Mouse (Mus musculus) thymus, postnatal 25 days (tissue): Measurements from ENCODE around the gene B3galt1.

ENCODE experiments used
- DNase-seq: peaks from one replicate; pipeline ENCODE4 v3.0.0; 2022

B3galt1 gene

DNA sequence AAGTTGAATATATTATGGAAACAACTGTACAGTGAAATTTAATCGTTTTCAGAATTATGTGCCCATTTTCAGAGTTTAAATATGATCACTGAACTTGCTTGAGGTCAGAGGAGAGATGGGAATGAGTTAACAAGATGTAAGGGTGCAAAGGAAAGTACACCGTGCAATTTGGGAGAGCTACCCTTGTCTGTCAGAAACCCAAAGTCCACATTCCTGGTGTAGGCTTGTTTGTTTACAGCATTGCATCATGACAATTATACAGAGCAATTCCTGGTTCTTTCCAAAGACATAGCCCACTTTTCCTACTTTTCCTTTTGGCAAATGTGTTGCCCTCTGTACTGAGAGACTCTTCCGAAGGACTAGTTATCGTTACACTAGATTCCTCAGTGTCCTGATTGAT, 390.5 kb downstream of the B3galt1 start:
- DNase-seq: no peak

DNA sequence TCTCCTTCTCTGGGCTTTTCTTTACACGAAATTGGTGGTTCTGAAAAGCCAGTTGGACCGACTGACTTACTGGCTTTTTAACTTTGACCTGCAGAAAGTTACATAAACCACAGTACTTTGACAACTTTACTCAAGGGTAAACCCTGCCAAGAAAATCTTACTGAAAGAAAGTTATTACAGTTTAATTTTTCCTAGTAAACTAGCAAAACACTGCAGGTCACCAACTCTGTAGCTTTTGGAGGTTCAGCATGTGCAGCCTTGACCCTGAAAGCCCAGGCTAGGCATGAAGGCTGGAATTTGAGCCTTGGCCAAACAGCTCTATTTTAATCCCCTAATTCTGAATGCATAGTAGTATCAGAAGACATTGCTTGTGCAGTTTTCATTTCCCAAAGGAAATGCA, 391.9 kb downstream of the B3galt1 start:
- DNase-seq: no peak

DNA sequence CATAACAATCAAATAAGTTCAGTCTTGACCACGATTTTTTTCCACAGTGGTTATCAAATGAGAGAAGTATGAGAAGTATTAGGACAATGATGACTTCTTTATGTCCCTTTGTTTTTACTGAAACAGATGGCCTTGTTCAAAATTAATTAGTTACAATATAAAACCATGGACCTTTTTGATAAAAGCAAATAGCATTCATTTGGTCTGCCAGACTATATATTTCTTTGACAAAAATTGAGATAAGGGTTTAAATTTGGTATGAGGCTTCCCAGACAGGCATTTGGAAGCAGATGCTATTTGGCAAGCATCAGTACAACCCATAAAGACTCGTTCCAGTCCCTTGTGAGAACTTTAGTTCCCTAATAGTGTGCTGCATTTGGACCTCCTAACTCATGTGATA, 395.0 kb downstream of the B3galt1 start:
- DNase-seq: no peak

DNA sequence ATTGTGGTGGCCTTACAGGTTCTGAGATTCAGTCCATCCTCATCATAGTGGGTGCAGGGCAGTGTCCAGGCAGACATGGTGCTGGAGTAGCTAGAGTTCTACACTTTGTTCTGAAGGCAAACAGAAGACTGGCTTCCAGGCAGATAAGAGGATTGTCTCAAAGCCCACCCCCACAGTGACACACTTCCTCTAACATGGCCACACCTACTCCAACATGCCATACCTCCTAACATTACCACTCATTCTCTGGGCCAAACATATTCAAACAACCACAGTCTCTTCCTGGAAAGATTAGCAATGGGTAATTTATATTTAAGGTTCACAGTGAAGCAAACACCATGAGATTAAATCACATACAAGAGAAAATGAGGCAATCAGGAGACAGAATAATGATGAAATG, 403.1 kb downstream of the B3galt1 start:
- no peak for DNase-seq

DNA sequence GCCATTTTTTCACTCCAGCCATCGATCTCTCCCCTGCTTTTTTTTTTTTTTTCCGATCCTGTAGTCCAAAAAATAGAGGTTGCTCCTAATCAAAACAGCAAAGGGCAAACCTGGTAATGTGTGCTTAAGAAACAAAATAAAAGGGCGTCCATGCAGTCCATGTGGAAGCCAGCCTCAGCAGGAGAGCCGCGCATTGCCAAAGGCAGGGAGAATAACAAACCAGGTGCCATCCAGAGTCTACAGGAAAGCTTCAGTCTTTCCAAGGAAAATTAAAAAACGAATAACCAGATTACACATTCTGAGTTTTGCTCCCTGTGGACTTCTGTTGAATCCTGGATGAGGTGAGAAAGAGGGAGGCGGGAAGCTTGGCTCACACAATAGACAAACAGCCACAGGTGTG, 405.4 kb downstream of the B3galt1 start:
- DNase-seq: no peak

DNA sequence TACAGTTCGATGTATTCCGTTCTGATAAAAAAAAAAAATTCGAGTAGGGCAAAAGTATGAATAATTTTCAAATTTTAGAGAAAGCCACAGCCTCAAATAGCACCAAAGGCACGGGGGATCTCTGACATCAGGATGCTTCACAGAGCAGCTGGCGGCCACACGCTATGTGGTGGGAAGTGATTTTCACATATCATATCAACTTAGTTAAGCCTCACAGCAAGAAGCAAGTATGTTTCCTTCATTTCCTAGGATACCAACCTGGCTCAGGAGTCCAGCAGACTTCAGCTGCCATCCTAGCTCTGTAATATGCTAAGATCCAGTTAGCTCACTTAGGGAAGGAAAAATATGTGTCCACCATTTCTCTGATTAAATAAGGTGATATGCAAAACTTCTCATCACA, 405.9 kb downstream of the B3galt1 start:
- DNase-seq: no peak

DNA sequence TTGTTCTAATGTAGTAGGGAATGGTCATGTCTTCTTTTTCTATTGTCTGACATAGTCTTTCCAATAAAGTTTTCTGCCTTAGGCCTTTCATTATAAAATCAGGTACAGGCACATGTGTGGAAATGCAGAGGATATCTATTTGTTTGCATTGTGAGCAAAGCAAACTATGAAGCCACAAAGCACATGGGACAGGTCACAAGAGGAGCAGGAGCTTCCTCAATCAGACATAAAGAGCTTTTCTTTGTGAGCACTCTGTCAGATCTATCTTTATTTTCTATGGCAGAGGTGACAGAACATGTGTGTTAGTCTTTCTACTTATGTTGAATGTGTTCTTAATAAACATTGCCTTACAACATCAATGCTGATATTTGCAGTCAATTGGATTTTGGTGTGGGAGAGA, 410.1 kb downstream of the B3galt1 start:
- DNase-seq: no peak

DNA sequence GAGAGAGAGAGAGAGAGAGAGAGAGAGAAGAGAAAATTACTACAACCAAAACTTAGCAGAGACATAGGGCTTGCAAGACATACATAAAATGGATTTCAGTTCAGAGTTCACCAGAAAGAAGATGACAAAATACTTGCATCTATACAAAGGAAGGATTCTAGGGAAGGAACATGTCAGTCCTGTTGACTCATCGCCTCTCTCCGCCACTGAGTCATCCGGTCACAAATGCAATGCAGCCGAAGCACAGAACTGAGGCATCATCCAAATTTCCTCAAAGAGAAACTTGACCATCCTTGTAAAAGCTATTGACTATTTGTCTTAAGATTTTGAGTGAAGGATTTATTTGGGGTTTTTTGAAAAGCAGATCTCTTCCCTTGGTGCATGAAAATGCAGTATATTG, 410.8 kb downstream of the B3galt1 start:
- no peak for DNase-seq

DNA sequence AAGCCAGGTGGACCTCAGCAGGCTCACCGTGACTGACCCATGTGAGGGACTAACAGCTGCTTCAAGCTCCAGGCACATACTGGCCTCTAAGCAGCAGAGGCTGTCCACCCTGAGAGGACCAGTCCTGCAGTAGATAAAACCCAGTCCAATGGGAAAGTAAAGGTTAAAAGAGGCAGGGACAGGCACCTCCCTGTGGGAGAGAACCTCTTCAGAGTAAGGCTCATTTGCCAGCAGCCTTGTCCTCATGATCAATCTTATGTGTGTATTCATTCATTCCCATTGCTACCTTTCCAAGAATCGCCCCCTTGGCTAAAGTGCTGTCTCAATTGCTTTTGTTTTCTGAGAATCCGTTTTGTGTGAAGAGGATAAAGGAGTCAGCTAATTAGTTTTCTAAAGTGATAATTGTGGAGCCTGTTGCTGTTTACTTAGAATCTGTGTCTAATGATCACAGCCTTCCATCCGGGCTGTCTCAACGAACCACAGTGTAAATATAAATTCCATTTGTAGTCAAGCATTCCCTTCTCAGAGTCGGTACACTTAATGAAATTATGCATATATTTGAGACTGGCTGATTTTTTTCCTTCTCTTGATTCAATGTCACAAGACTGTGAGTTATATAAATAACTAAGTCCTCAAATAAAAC, 412.1 kb downstream of the B3galt1 start:
- no peak for DNase-seq

DNA sequence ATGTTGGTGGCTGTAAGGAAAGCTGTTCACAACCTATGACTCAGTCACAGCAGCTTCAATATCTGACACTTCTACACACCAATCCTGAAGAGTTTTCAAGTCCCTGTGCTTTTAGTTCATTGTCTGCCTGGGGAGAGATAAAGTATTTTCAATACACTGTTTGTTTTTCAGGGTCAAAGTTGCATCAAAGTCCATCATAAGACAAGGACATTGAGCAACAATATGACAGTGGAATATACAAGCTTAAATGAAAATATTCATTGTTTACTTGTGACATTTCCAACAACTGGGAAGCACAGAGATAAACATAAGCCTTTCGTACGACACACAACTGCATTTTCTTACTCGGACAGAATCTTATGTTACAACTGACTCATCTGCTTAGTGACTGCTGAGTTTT, 417.9 kb downstream of the B3galt1 start:
- DNase-seq: no peak

DNA sequence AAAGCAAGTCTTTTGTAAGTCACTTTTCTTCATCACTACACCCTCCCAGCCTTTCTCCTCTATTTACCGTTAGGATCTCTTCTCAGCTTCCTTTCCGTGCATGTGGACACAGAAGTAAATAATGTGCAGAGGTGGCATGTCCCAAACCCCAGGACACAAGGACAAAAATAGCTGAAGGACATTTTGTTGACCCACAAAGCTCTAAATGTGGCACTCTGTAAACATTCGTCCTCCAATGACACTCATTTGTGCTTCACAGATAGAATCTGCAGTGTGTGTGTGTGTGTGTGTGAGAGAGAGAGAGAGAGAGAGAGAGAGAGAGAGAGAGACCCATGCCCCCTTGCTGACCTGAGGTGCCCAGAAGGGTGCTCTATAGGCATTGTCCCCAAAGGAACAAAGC, 419.5 kb downstream of the B3galt1 start:
- no peak for DNase-seq

DNA sequence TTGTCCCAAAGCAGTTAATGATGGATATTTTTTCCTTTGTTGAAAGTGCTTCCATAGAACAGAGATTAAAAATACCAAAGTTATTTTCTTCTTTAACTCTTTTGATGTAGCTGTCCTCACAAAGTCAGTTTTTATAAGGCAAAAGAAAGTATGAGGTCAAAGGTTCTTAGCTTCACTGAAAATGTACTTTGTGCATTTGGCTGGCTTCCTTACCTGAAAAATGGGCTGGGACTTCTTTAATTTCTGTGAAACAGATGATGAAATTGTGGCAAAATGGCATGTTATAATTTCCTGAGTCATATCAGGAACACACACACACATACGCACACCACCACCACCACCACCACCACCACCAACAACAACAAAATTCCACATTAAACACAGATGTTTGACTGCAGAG, 427.8 kb downstream of the B3galt1 start:
- no peak for DNase-seq

DNA sequence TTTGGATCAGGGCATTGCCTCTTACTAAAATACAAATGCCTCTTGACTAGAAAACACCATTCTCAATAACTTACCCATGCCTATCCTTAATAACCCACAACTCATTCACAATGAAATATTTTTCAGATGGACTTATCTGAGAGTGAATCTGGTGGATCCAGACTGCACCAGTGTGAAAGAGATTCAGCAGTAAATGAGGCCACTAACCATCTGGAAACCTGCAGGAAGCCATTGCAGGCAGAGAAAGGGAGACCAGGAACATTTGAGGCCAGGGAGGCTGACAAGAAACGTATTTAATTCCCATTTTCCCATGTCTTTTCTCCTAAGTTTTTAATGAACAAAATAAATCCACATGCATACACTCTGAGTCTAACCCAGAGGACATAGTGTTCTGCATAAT, 437.4 kb downstream of the B3galt1 start:
- DNase-seq: no peak

DNA sequence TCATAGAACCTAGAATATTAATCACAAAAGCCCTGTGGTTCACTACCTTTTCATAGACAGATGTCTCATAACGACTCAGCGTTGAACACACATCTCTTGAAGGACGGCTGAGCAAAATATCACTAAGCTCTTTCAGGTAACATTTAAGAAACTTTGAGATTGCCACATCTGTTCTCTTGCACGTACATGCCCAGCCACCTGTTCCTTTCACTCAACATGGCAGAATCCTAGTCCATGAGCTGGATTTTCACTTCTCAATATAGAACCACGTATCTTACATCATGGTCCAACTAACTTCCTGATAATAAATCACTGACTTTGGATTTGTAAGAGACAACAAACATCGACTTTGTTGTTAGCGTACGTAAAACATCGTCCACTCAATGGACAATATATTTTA, 439.5 kb downstream of the B3galt1 start:
- DNase-seq: no peak

DNA sequence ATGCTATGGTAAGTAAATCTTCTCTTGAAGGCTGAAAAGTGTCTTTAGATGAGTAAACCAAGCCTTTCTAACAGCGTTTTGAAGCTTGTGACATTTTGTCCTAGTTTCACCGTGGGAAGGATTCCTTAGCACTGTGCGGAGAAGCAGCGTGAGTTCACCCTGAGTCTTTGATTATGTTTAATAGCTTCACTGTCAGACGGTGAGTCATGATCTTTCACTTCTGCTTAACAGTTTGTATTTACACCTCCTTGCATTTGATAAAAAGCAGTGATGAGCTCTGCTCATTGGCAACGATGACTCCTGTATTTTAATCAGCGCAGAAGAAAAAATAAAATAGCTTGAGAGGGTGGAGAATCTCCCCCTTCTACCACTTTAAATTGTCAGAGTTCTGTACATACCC, 440.0 kb downstream of the B3galt1 start:
- DNase-seq: no peak

DNA sequence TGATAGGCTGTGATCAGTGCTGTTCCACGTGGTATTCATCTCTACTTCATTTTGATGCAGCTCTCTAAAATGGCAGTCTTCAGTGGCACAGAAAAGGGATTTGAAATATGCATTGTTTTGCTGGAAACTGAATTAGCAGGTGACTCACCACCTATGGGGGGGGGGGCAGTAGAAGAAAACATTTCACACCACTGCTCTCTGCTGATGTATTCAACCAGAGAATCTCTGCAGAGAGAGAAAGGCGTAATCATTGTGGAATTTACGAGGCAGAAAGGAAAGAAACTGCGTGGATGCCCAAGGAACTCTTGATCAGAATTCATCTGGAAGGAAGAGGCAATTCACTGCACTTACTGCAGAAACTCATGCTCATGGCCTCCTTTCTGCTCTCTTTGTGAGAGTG, 445.7 kb downstream of the B3galt1 start:
- no peak for DNase-seq

DNA sequence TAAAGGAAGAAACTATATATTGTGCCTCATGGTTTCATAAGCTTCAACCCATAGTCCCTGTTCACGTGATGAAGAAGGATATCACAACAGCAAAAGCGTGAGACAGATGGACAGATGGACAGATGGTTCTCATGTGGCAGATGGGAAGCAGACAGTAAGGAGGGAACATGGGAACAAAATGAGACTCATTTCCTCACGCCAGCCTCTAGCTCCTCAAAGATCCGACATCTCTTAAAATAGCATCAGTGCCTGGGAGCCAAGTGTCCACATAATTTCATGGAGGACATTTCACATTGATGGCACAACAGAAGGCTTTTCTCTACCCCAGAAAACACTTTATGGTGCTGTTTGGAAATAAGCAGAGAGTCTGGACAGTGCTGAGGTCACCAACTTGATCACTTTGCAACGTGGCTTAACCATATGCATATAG, 454.6 kb downstream of the B3galt1 start:
- DNase-seq: no peak

DNA sequence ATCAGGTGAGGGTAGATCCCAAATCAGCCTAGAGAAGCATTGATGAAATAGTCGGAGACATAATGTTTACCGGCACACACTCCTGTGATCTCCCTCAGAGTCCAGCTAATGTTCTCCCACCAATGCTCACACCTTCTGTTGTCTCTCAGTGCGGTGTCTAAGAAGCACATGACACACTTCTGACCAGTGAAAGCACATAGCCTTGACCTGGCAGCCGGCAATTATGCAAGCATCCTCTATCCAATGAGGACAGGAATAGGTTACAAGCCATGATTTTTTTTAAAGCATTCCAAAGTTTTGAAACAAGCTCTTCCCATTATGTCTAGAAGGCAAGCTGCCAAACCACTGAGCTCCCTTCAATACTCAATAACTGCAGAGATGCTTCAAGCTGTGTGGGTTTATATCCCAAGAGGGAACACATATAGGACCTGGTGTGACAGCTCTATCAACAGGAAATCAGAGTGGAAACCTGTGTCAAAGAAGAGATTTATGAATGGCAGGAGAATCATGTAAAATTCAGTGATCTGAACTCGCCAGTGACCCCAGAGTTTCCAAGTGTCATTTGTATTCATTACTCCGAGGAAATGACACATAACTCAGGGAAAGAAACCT, 456.0 kb downstream of the B3galt1 start:
- no peak for DNase-seq

DNA sequence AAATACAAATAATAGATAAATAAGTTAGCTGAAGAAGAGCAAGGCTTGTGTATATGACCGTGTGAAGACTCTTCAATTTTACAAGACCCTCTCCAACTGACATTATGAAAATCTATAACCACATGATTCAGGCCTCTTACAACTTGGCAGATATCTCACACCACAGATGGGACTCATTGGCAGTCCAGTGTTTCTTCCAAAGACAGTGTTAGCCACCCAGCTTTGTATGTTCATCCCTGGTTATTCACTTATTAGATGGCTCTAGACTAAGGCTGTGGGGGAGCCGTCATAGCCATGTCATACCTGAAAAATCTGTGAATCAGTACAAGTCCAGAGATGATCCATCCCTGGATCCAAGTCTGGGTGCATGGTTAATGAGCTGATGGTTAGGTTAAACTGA, 463.1 kb downstream of the B3galt1 start:
- DNase-seq: no peak

DNA sequence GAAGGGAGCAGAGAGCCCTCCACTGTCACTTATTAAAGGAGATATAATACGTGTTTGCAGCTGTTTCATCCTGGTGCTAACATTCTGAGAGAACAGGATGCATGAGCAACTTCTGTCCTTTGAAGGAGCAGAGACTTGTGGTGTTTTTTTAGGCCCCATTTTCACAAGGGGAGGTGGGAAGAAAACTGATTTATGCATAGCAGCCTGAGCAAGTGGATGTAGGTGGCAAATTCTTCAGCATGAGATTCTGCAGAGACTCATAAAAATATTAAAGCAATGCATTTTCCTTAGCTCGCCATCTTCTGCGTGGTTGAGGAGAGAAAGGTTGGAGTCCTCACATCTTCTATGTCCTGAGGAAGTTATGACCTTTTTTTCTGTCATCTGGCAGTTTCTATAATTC, 469.0 kb downstream of the B3galt1 start:
- DNase-seq: no peak

DNA sequence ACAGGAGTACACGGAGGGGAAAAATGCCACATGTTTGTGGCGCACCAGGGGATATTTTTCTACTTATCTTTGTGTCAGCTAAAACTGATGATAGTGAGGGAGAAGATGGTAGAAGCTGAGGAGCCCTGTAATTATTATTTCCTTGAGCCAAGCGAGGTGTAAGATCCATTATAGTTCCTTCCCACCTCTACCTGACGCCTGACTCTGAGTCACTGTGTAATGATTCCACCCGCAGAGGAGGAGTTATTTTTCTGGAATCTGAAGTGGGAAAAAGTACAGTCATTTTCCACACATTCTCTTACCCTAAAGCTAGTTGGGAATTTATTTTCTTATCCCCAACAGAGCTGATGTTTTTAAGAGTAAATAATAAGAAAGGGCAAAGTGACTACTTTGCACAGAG, 475.1 kb downstream of the B3galt1 start:
- no peak for DNase-seq

DNA sequence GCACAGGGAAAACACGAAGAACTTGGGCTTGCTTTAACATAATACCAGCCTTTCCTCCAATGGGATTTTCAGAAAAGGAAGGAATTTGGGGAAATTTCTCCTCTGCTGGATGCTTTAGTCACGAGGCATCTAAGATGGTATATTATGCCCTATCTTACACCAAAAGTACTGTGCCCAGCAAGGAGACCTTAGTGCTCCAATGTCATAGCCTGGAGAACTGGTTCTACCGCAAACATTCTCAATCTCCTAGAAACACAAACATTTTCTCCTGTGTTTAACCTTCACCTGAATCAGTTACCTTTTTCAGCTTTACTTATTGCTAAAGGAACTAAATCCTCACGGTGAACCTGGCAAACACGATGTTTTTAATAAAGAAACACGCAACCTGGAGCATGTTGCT, 486.8 kb downstream of the B3galt1 start:
- no peak for DNase-seq

DNA sequence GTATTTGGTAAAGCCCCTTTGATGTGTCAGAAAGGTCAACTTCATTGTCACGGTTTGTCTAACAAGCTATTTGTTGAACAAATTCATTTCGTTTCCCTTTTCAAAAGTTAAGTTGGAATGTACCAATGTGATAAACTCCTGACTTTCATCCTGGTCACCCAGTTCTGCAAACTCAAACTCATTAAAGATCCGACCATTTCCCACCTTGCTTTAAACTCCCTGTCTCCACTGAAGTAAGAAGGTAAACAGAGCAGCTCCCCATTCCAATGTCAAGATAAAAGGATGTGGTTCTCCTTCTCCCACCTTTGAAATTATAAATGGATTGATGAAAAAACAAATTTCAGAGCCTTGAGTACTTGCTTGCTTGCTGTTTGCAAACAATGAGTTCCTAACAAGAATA, 487.6 kb downstream of the B3galt1 start:
- no peak for DNase-seq

DNA sequence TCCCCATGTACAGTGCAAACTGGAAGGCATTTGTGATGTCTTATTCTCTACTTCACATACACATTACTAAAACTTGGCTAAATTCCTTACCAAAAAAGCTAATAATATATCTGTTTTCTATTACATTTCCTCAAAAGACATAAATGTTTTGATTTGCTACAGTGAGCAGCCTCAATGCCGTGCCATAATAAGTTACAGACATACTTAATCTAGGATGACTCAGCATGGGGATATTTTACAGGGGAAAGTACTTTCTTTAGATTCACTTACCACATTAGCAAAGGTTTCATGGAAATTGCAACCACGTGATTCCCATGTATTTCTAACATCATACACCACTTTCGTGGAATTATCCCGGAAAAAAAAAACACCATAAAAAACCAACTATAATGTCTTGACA, 495.7 kb downstream of the B3galt1 start:
- DNase-seq: no peak
